Mouse (Mus musculus) telencephalon, adult 2 months (tissue): ENCODE measurements at regions not wholly inside any gene's neighbourhood (a gene's known extent, or its start where the extent isn't known, plus 50 kb on each side); places are given as distances from the start of the nearest gene placed in this dataset.

Experiments used
- DNase-seq: peaks from one replicate; pipeline ENCODE4 v3.0.0-alpha.2; 2011; ENCODE audit warnings: low read depth, low spot score

DNA sequence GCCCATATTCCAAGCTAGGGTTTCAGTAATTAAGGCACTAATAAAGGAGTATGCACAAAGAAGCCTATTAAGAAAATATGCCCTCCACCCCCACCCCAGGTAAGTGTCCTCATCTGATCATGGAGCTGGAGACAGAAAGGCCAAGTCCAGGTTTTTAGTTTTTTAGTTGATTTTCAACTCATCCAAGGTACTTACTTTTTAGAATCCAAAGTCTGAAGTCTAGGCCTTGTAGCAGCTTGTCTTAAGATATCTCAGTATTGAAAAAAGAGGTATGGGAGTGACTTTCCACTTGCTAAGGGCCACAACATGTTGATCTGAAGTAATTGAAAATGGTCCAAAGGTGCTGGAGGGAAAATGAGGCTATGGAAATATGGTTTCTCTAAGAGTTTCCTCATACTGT, 340.9 kb downstream of the Kif20b start:
- no peak for DNase-seq

DNA sequence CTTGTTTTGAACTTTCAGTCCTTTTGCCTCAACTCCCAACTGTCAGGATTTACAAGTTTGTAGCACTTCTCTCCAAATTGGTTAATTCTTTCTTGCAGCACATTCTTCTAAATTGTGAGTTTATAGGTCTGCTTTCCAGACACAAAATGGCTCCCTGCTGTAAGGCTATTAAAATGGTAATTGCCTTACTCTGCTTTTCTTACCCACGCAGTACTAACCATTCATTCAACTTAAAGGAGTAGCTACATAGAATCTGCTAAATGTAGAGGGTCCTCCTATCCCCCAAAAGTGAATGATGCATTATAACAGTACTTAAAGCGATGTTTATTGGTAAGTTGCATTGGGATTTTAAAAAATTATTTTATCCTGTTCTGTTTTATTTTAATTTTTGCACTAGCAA, 356.2 kb downstream of the Kif20b start:
- no peak for DNase-seq

- DNase-seq = no peak
Measured at GRCm38 (mm10) chr19:35282775-35283447, 360.8 kb downstream of the Kif20b start.

- DNase-seq = no peak
Measured at GRCm38 (mm10) chr19:35298846-35299245, 376.7 kb downstream of the Kif20b start.

GRCm38 (mm10) chr19:35302723-35303270, 380.6 kb downstream of the Kif20b start:
- DNase-seq = peak; percentile 55
